Mouse (Mus musculus) myocyte (in vitro differentiated cells): ENCODE measurements around the gene Tmprss9.
A peak's percentile ranks its signal among the peaks of the same experiment; 100 is the strongest.

Experiments used
- E2F4 ChIP-seq: IDR thresholded peaks from one replicate; pipeline ENCODE4 v1.6.1; 2011; ENCODE audit warnings: mild to moderate bottlenecking, control low read depth, moderate library complexity; ENCODE audit not compliant: insufficient read depth
- MAX ChIP-seq: IDR thresholded peaks from one replicate; pipeline ENCODE4 v1.6.1; 2011; ENCODE audit warnings: low read depth, mild to moderate bottlenecking, control low read depth
- MYOD1 ChIP-seq, 3 experiments: IDR thresholded peaks; one replicate each; pipeline ENCODE4 v1.6.1; 2011; ENCODE audit warnings: control low read depth in 2 of 3, low read depth in 2 of 3, mild to moderate bottlenecking in 2 of 3, moderate library complexity in 1 of 3; ENCODE audit not compliant: insufficient read length in 2 of 3, control insufficient read depth in 1 of 3
- MYOG ChIP-seq, 3 experiments: IDR thresholded peaks; one replicate each; pipeline ENCODE4 v1.6.1; 2011; ENCODE audit warnings: control low read depth in 2 of 3, low read depth in 2 of 3, mild to moderate bottlenecking in 2 of 3; ENCODE audit not compliant: insufficient read length in 2 of 3, control insufficient read depth in 1 of 3, insufficient read depth in 1 of 3
- POLR2A ChIP-seq: IDR thresholded peaks from one replicate; pipeline ENCODE4 v1.6.1; 2011; ENCODE audit warnings: low read depth, mild to moderate bottlenecking, control low read depth, moderate library complexity; ENCODE audit not compliant: insufficient read length
- POLR2AphosphoS2 ChIP-seq: IDR thresholded peaks from one replicate; pipeline ENCODE4 v1.6.1; 2011; ENCODE audit warnings: low read depth, control low read depth; ENCODE audit not compliant: insufficient read length
- USF1 ChIP-seq: IDR thresholded peaks from one replicate; pipeline ENCODE4 v1.6.1; 2011; ENCODE audit warnings: low read depth, mild to moderate bottlenecking, control low read depth, moderate library complexity

DNA sequence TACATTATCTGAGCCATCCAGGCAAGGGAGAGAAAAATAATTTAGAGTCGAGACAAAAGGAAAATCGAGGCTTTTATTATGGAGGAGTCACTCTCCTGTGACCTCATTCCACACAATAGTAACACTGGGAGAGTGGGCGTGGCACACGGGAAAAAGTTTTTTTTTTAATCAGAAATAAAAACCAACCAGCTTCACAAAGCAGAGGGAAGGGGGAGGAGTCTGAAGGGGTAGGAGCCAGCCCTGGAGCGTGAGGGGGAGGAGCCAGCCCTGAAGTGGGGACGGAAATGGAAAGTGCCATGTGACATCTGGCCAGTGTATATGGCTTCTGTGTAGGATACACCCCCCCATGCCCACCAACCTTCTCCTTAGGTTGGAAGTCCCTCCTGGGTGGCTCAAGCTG is 76.9 kb downstream of the Tmprss9 start:
- TF ChIP-seq POLR2A = no peak
- no peak for TF ChIP-seq MAX
- no peak for TF ChIP-seq MYOG (IDR thresholded peaks at IDR 0.05; ENCODE audit: control insufficient read depth in 1 of 3, insufficient read depth in 1 of 3, insufficient read length in 2 of 3, low read depth in 2 of 3)
- peak; percentile 73 for TF ChIP-seq USF1
- no peak for TF ChIP-seq POLR2AphosphoS2
- TF ChIP-seq E2F4 = no peak
- no peak for TF ChIP-seq MYOD1 (IDR thresholded peaks at IDR 0.05; ENCODE audit: control insufficient read depth in 1 of 3, insufficient read length in 2 of 3, low read depth in 2 of 3)
